Mouse (Mus musculus): ENCODE measurements around the gene Dkkl1.

DNA sequence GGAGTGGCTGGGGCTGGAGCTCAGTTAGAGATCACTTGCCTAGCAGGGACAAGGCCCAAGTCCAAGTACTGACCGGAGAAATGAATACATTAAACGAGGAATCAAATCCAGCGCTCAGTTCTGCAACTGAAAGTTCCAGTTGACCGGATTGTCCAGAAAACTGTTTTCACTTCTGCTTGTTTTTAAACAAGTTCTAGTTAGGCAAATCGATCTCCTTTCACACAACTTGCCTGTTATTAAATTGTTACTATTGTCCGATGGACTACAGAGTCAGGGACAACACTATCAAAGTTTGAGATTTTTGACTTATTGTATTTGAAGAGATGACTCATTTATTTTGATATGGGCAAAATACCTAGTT, 29.4 kb upstream of the Dkkl1 start:
- TF ChIP-seq CTCF (IDR thresholded peaks at IDR 0.05; ENCODE audit: low read depth, low read length) (no peak), POLR2A (IDR thresholded peaks at IDR 0.05; ENCODE audit: extremely low read depth, insufficient read depth, low read length) (no peak)

Data from liver, adult 2 months (tissue).